Mouse (Mus musculus) inflammation-experienced regulatory T-cells (primary cell): Measurements from ENCODE around the gene Wfdc18. TPM values are rescaled to one million over a fixed set of nuclear protein-coding genes. Genes with fewer than 3 reads are reported as not detected.

Source experiments
- polyA plus RNA-seq, 2 experiments: library from polyadenylated mRNA; unstranded; fragments of 100-300 nt; shearing (Covaris generic); gene quantifications; one replicate each; pipeline ENCODE4 v1.2.1; 2017

Gene Wfdc18
- polyA plus RNA-seq = 1 to 10 TPM in 1 of 2 experiments, not detected in 1; 1.1 TPM

DNA sequence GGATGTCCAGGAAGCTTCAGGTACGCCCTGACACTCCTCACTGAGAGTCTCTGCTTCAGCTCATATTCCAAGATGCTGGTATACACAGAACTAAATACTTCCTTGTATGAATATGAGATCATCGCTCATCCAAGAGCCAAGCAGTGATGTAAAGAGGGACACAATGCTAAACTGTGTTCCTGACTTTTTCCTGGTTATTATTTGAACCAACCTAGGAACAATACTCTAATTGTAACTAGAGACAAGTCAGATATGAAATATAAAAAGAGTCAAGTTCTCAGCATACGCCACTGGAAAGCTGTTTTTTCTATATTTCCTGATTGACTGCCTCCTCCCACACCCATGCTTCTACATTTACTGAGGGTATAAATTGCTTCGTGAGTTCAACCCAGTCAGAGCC is at the start of gene Wfdc18:
Wfdc18 (plus strand) TSS at position 301 of the 400 bp plus-strand sequence.

DNA sequence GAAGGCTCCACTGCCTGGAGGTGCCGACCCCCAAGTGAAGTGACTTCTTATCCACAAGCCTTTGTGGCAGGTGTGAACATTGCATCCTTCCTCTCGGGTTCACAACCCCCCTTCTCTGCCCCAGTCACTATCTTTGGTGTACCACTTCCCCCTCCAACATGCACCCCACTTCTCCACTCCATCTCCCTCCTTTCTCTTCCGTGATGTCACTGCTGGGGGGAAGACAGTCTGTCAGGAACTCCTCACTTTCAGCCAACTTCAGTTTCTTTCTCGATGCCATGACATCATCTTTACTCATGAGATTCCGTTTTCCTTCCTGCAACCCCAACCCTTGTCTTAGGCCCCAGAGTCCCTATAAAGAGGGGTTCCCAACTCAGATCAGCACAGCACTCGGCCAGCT is 46.6 kb upstream of the Wfdc18 start, which contains the start of gene Ccl4:
Ccl4 (plus strand) TSS at position 381 of the 400 bp plus-strand sequence.

DNA sequence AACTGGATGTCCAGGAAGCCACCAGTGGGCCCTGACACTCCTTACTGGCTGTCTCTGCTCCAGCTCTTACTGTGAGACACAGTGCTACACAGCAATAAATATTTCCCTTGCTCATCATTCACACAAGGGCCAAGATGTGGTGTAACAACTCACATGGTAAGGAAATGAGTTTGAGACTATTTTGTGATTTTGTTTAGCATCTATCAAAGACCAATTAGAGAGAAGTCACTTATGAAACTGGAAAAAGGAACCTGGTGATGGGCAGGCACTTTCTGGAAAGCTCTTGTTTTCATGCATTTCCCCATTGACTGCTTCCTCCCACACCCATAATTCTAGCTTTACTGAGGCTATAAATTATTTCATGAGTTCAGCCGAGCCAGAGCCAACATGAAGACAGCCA is 5.1 kb upstream of the Wfdc18 start, which contains the start of gene Wfdc17:
Wfdc17 (plus strand) TSS at position 287 of the 400 bp plus-strand sequence.

DNA sequence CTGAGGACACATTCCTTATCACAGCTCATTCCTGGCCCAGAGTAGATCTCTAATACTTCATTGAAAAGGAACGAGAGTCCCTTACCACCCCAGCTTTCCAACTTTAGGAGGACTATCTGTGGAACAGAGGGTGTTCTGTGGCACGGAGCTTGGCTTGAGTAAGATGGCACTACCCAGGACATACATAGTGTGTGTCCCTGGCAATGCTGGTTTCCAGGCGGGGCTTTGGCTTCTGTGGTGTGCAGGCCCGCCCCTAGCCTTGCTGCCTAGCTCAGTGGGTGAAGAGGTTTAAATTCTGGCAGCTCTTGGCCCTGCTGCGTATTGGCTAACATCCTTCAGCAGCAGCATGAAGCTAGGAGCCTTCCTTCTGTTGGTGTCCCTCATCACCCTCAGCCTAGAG is 37.9 kb downstream of the Wfdc18 start, which contains the start of gene Wfdc21:
Wfdc21 (plus strand) TSS at position 260 of the 400 bp plus-strand sequence.

DNA sequence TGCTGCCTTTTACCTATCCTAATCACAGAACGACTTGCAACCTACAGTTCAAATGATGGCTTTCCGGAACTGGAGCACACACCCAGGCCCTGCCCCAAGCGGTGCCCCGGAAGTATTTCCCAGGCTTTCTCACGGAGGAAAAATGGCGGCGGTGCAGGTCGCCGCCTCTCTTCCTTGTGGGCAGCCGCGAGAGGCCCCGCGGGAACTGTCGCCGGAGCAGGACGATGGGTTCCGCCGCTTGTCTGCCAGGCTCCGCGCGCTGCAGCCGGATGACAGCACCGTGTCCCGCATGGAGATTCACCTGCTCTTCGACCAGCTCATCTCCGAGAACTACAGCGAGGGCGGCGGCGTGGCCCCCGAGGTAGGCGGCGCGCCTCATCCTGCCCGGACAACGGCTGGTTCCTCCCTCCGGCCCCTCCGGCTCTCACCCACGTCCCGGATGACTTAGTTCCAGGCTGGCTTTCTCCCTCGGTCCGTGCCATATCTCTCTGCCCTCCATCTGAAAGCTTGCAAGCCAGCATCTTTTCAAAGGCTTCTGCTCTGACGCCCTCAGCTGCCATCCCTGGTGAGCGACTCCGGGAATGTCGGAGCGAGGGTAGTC is 44.9 kb downstream of the Wfdc18 start, which contains the start of gene Heatr6:
Heatr6 (plus strand) TSS at position 116 of the 601 bp plus-strand sequence.

Other genes with a start within 250 kb of the Wfdc18 start
- under 1 TPM in 1 of 2 experiments, not detected in 1; 0.61 TPM for gene Mmp28, start 245.9 kb upstream of the Wfdc18 start, polyA plus RNA-seq
- gene Taf15, start 235.9 kb upstream of the Wfdc18 start, polyA plus RNA-seq = 10 to 100 TPM; 14.8 to 14.9 TPM
- under 1 TPM; 0.30 to 0.59 TPM for gene Heatr9, start 186.8 kb upstream of the Wfdc18 start, polyA plus RNA-seq
- 100 to 1,000 TPM in 1 of 2 experiments, 10 to 100 TPM in 1; 84.4 to 119 TPM for gene Ccl5, start 178.5 kb upstream of the Wfdc18 start, polyA plus RNA-seq
- gene Ccl9, start 130.4 kb upstream of the Wfdc18 start, polyA plus RNA-seq = not detected
- gene Ccl6, start 115.9 kb upstream of the Wfdc18 start, polyA plus RNA-seq = under 1 TPM in 1 of 2 experiments, not detected in 1; 0.83 TPM
- under 1 TPM in 1 of 2 experiments, not detected in 1; 0.52 TPM for gene Rpl9-ps1, start 63.4 kb upstream of the Wfdc18 start, polyA plus RNA-seq
- under 1 TPM in 1 of 2 experiments, not detected in 1; 0.49 TPM for gene Ccl3, start 59.7 kb upstream of the Wfdc18 start, polyA plus RNA-seq
- 1 to 10 TPM in 1 of 2 experiments, not detected in 1; 6.8 TPM for gene Ccl4, start 46.4 kb upstream of the Wfdc18 start, polyA plus RNA-seq
- 1 to 10 TPM in 1 of 2 experiments, under 1 TPM in 1; 0.31 to 3.2 TPM for gene Wfdc17, start 5.0 kb upstream of the Wfdc18 start, polyA plus RNA-seq
- gene Wfdc21, start 37.9 kb downstream of the Wfdc18 start, polyA plus RNA-seq = not detected
- gene Heatr6, start 44.7 kb downstream of the Wfdc18 start, polyA plus RNA-seq = 10 to 100 TPM; 31.8 to 34.3 TPM
- gene Hnf1b, start 141.0 kb downstream of the Wfdc18 start, polyA plus RNA-seq = under 1 TPM; 0.23 to 0.35 TPM
- gene Ddx52, start 233.0 kb downstream of the Wfdc18 start, polyA plus RNA-seq = 10 to 100 TPM; 54.8 to 79.1 TPM